8 mouse cellular contexts compared by ENCODE assay signal in the genomic region with DNA sequence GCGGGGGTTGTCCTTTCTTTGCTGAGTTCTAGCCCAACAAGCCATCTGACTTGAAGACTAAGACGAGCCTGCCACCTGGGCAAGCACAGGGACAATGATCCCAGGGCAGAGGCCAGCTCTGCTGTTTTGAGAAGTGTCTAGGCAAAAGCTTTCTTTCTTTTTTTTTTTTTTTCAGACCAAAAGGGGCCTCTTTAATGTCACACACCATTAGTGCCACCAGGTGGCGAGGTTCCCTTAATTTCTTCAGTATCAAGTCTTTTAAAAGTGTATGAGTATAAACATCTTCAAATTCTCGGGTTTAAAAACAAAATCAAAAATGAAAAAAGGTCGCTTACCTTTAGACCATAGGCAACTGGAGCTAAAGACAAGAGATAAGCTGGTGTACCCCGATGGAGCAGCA. TPM values are rescaled to one million over a fixed set of nuclear protein-coding genes. Genes with fewer than 3 reads are reported as not detected.
DNase-seq lines count a peak whose midpoint lies in the region; ATAC-seq and TF ChIP-seq lines count a peak whose summit lies in the region.

No protein-coding gene starts in this region.

- no peak overlapping the region for H3K9ac ChIP-seq in hindbrain, embryonic 16.5 days (ENCODE audit: low read depth, low read length)

- no peak overlapping the region for H3K4me2 ChIP-seq in hindbrain, embryonic 16.5 days (ENCODE audit: low read length)

- DNase-seq in hindbrain, embryonic 10.5 days (ENCODE audit: low spot score), result peak; percentile 26
- peak; percentile 50 for DNase-seq in thymus, adult 2 months
- DNase-seq in thymus, adult 18-20 months, result no peak
- peak; percentile 46 to 68 for DNase-seq in kidney, adult 8-10 months
- DNase-seq in mesoderm, embryonic 11.5 days (ENCODE audit: low read depth, low spot score), result peak; percentile 38

- H3K36me3 ChIP-seq in hindbrain, embryonic 10.5 days, result no peaks in the 10 kb centered on the region
- no peaks in the 10 kb centered on the region for H3K36me3 ChIP-seq in hindbrain, embryonic 16.5 days (ENCODE audit: control insufficient read depth, insufficient read depth, low read length)
- peaks cover 9% of the 10 kb centered on the region for H3K36me3 ChIP-seq in thymus, adult 2 months (ENCODE audit: control insufficient read depth, insufficient read depth, low read length)

- WGBS in hindbrain, embryonic 10.5 days, result 31% methylated on average over 6 of the region's 6 CpGs
- 34% methylated on average over 6 of the region's 6 CpGs for WGBS in hindbrain, embryonic 16.5 days
- 33% methylated on average over 6 of the region's 6 CpGs for WGBS in thymus, adult 2 months

- H3K9me3 ChIP-seq in hindbrain, embryonic 10.5 days, result no peaks in the 10 kb centered on the region
- no peaks in the 10 kb centered on the region for H3K9me3 ChIP-seq in hindbrain, embryonic 16.5 days (ENCODE audit: control insufficient read depth, low read length)

- no peak for TF ChIP-seq CTCF in thymus, adult 2 months (IDR thresholded peaks at IDR 0.05; ENCODE audit: borderline replicate concordance, control insufficient read depth, extremely low read depth, insufficient read depth, low read length, poor library complexity)
- TF ChIP-seq CTCF in cortical plate, adult 2 months (IDR thresholded peaks at IDR 0.05; ENCODE audit: extremely low read depth, insufficient read depth, low read length), result peak; percentile 13; the same call in 1 of the 2 replicates

- no peak overlapping the region for H3K4me3 ChIP-seq in hindbrain, embryonic 10.5 days
- no peak overlapping the region for H3K4me3 ChIP-seq in hindbrain, embryonic 16.5 days (ENCODE audit: low read length)
- H3K4me3 ChIP-seq in thymus, adult 2 months (ENCODE audit: control insufficient read depth, insufficient read depth, low read length), result no peak overlapping the region
- H3K4me3 ChIP-seq in cortical plate, adult 2 months (ENCODE audit: insufficient read depth, low read length), result no peak overlapping the region

- no peak for TF ChIP-seq POLR2A in thymus, adult 2 months (IDR thresholded peaks at IDR 0.05; ENCODE audit: control insufficient read depth, extremely low read depth, insufficient read depth, low read length, poor library complexity)
- TF ChIP-seq POLR2A in cortical plate, adult 2 months (IDR thresholded peaks at IDR 0.05; ENCODE audit: extremely low read depth, insufficient read depth, low read length), result no peak

- H3K27me3 ChIP-seq in hindbrain, embryonic 10.5 days (ENCODE audit: insufficient read depth, poor library complexity, severe bottlenecking), result no peaks in the 10 kb centered on the region
- H3K27me3 ChIP-seq in hindbrain, embryonic 16.5 days (replicated peaks; ENCODE audit: control insufficient read depth, insufficient read depth, low read length), result no peaks in the 10 kb centered on the region
- H3K27me3 ChIP-seq in thymus, adult 2 months (ENCODE audit: control insufficient read depth, insufficient read depth, low read length), result no peaks in the 10 kb centered on the region

- ATAC-seq in hindbrain, embryonic 16.5 days, result no peak
- ATAC-seq in erythroid progenitor cell, adult 5-6 weeks (replicated peaks; ENCODE audit: low FRiP score, poor library complexity, severe bottlenecking), result no peak

- H3K27ac ChIP-seq in hindbrain, embryonic 10.5 days, result no peak overlapping the region
- H3K27ac ChIP-seq in hindbrain, embryonic 16.5 days (ENCODE audit: low read depth, low read length), result no peak overlapping the region
- H3K27ac ChIP-seq in thymus, adult 2 months (ENCODE audit: control insufficient read depth, insufficient read depth, low read length), result no peak overlapping the region
- H3K27ac ChIP-seq in cortical plate, adult 2 months (ENCODE audit: insufficient read depth, low read length), result no peak overlapping the region

- H3K4me1 ChIP-seq in hindbrain, embryonic 10.5 days (replicated peaks), result peaks cover 2% of the 10 kb centered on the region; the same call in 1 of the 2 replicates
- no peaks in the 10 kb centered on the region for H3K4me1 ChIP-seq in hindbrain, embryonic 16.5 days (ENCODE audit: control insufficient read depth, insufficient read depth, low read depth, low read length)
- H3K4me1 ChIP-seq in thymus, adult 2 months (replicated peaks; ENCODE audit: control insufficient read depth, insufficient read depth, low read length), result no peaks in the 10 kb centered on the region
- no peaks in the 10 kb centered on the region for H3K4me1 ChIP-seq in cortical plate, adult 2 months (ENCODE audit: control insufficient read depth, insufficient read depth, low read length)

RNA-seq across cellular contexts. Expression of gene Tnfsf10, which starts 21.6 kb away (rescaled TPM):
- polyA plus RNA-seq in hindbrain, embryonic 10.5 days (2016; fragmentation: Nextera tagmentation; extraction: Ambion mirVana), result 0.03 TPM in 1 of 2 replicates, not detected in the other
- polyA plus RNA-seq in hindbrain, embryonic 16.5 days (2015; fragmentation: Nextera tagmentation; extraction: Ambion mirVana), result 0.10 and 0.15 TPM in 2 replicates
- 6.3 and 7.1 TPM in 2 replicates for polyA plus RNA-seq in thymus, adult 2 months (2012; rRNA removed)
- polyA plus RNA-seq in cortical plate, adult 2 months (2012; rRNA removed), result 2.1 and 2.4 TPM in 2 replicates
- not detected in 2 replicates for total RNA-seq in erythroid progenitor cell, adult 5-6 weeks (2015; ENCODE audit: low replicate concordance)
- 1.3 and 1.4 TPM in 2 replicates for total RNA-seq in erythroid progenitor cell, adult 5-6 weeks (2017; ENCODE audit: low replicate concordance)

RNA-seq across cellular contexts. Expression of gene Ghsr, which starts 32.7 kb away (rescaled TPM):
- 0.09 and 0.14 TPM in 2 replicates for polyA plus RNA-seq in hindbrain, embryonic 10.5 days (2016; fragmentation: Nextera tagmentation; extraction: Ambion mirVana)
- 0.59 and 0.71 TPM in 2 replicates for polyA plus RNA-seq in hindbrain, embryonic 16.5 days (2015; fragmentation: Nextera tagmentation; extraction: Ambion mirVana)
- 0.05 and 0.13 TPM in 2 replicates for polyA plus RNA-seq in thymus, adult 2 months (2012; rRNA removed)
- polyA plus RNA-seq in cortical plate, adult 2 months (2012; rRNA removed), result 0.02 and 0.09 TPM in 2 replicates
- not detected in 2 replicates for total RNA-seq in erythroid progenitor cell, adult 5-6 weeks (2015; ENCODE audit: low replicate concordance)
- total RNA-seq in erythroid progenitor cell, adult 5-6 weeks (2017; ENCODE audit: low replicate concordance), result not detected in 2 replicates

Comparison
In these comparisons a context has a peak if more than half of its experiments do, and no peak if none do; other contexts are left out.
1. DNase-seq: peak in hindbrain, embryonic 10.5 days (single experiment), thymus, adult 2 months (single experiment), kidney, adult 8-10 months (2 of 2) and mesoderm, embryonic 11.5 days (single experiment); none in thymus, adult 18-20 months (0 of 2).